In the genomic region with DNA sequence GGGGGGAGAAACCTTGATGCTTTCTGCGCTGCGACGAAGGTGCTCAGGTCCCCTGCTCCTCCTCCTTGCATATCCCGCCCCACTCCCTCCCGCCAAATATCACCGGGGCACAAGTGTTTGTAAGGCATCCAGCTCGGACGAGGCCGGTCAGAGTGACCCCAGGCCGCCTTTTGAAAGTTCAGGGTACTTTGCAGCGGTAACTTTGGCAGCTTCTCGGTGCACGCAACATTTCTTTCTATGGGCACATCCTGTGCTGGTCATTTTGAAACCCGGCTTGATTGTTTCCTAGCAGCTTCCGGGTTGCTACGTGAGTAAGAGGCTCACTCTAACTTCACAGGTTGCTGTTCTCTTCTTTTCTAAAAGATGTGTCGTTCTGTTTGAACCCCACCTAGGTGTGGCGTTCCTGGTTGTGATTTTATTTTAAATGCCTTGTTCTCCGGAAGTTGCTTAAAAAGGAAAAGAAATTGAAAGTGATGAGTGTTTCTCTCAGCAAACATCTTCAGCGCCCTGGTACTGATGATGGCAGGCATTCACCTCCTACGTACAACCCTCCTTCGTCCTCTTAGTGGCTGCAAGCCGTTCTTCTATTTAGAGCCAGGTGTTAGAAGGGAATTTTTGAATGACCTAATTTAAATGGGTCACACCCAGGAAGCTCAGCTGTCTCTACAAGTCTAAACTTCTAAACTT, we compare ENCODE assay signal across 8 mouse cellular contexts. TPM values are rescaled to one million over a fixed set of nuclear protein-coding genes. Genes with fewer than 3 reads are reported as not detected.
DNase-seq lines count a peak whose midpoint lies in the region; ATAC-seq and TF ChIP-seq lines count a peak whose summit lies in the region.

No protein-coding gene starts in this region.

- no peak for TF ChIP-seq POLR2A in MEL (IDR thresholded peaks at IDR 0.05; ENCODE audit: control insufficient read depth in 1 of 2, insufficient read depth in 1 of 2, low read depth in 1 of 2, low read length in 2 of 2, poor library complexity in 1 of 2)
- no peak; the same call in 1 of the 2 replicates for TF ChIP-seq POLR2A in spleen, adult 2 months (IDR thresholded peaks at IDR 0.05; ENCODE audit: low read depth, low read length)

- H3K4me2 ChIP-seq in forebrain, embryonic 15.5 days (replicated peaks) = peak overlapping the region; percentile 100
- peak overlapping the region; percentile 100 for H3K4me2 ChIP-seq in intestine, embryonic 16.5 days (ENCODE audit: low read depth, low read length)

- H3K9ac ChIP-seq in MEL (ENCODE audit: control insufficient read depth, low read depth, low read length, poor library complexity, severe bottlenecking) = peak overlapping the region; percentile 90
- peak overlapping the region; percentile 65; the same call in 1 of the 2 replicates for H3K9ac ChIP-seq in forebrain, embryonic 15.5 days (replicated peaks)
- peak overlapping the region; percentile 72 for H3K9ac ChIP-seq in intestine, embryonic 16.5 days (ENCODE audit: low read depth, low read length)

- no peaks in the 10 kb centered on the region for H3K9me3 ChIP-seq in MEL (replicated peaks; ENCODE audit: insufficient read depth, low read length)
- no peaks in the 10 kb centered on the region for H3K9me3 ChIP-seq in forebrain, embryonic 15.5 days
- H3K9me3 ChIP-seq in intestine, embryonic 16.5 days (ENCODE audit: control insufficient read depth, low read length) = no peaks in the 10 kb centered on the region

- peak; percentile 29 for DNase-seq in gastrocnemius, adult 18-20 months (ENCODE audit: low spot score)
- DNase-seq in gastrocnemius, postnatal 4 days (ENCODE audit: low spot score in 2 of 2) = no peak
- DNase-seq in MEL (ENCODE audit: low read depth, low spot score) = no peak
- DNase-seq in lung, postnatal 10 days = peak; percentile 19
- peak; percentile 45 to 61 for DNase-seq in spleen, adult 2 months (ENCODE audit: low read depth in 1 of 2, low spot score in 2 of 2)
- DNase-seq in c-Kit-positive CD71-positive TER-119-positive erythroid progenitor cells, embryonic 14.5 days (ENCODE audit: low spot score) = no peak

- H3K27ac ChIP-seq in MEL (ENCODE audit: control insufficient read depth, low read depth, low read length) = peak overlapping the region; percentile 48
- no peak overlapping the region for H3K27ac ChIP-seq in forebrain, embryonic 15.5 days (replicated peaks)
- H3K27ac ChIP-seq in intestine, embryonic 16.5 days (ENCODE audit: low read length) = no peak overlapping the region
- H3K27ac ChIP-seq in spleen, adult 2 months (ENCODE audit: insufficient read depth, low read length) = peak overlapping the region; percentile 90

- no peak for TF ChIP-seq CTCF in MEL (IDR thresholded peaks at IDR 0.05 in 2 of 3, conservative IDR thresholded peaks at IDR 0.05 in 1 of 3; ENCODE audit: control insufficient read depth in 1 of 3, insufficient read depth in 1 of 3, low read depth in 2 of 3, low read length in 3 of 3, poor library complexity in 1 of 3, severe bottlenecking in 1 of 3)
- no peak for TF ChIP-seq CTCF in spleen, adult 2 months (IDR thresholded peaks at IDR 0.05; ENCODE audit: extremely low read depth, insufficient read depth, insufficient read length, insufficient replicate concordance)

- H3K27me3 ChIP-seq in MEL (ENCODE audit: control insufficient read depth in 1 of 2, insufficient read depth in 2 of 2, low read length in 2 of 2) = no peaks in the 10 kb centered on the region
- peaks cover 5% of the 10 kb centered on the region; the same call in 1 of the 2 replicates for H3K27me3 ChIP-seq in forebrain, embryonic 15.5 days
- H3K27me3 ChIP-seq in intestine, embryonic 16.5 days (replicated peaks; ENCODE audit: control insufficient read depth, insufficient read depth, low read length) = no peaks in the 10 kb centered on the region
- no peaks in the 10 kb centered on the region for H3K27me3 ChIP-seq in spleen, adult 2 months (ENCODE audit: control insufficient read depth, insufficient read depth, low read length)

- H3K4me1 ChIP-seq in MEL (ENCODE audit: control insufficient read depth in 1 of 2, insufficient read depth in 2 of 2, low read length in 2 of 2) = peaks cover 16 to 40% of the 10 kb centered on the region in 2 experiments
- peaks cover 19% of the 10 kb centered on the region for H3K4me1 ChIP-seq in forebrain, embryonic 15.5 days
- H3K4me1 ChIP-seq in intestine, embryonic 16.5 days (ENCODE audit: control insufficient read depth, insufficient read depth, low read length) = peaks cover 16% of the 10 kb centered on the region
- peaks cover 25% of the 10 kb centered on the region for H3K4me1 ChIP-seq in spleen, adult 2 months (ENCODE audit: control insufficient read depth, insufficient read depth, insufficient read length)

- peak overlapping the region; percentile 95 to 96 for H3K4me3 ChIP-seq in MEL (ENCODE audit: control insufficient read depth in 1 of 2, insufficient read depth in 1 of 2, low read depth in 2 of 2, low read length in 2 of 2)
- peak overlapping the region; percentile 74 for H3K4me3 ChIP-seq in forebrain, embryonic 15.5 days
- peak overlapping the region; percentile 66 for H3K4me3 ChIP-seq in intestine, embryonic 16.5 days (ENCODE audit: low read length)
- H3K4me3 ChIP-seq in spleen, adult 2 months (ENCODE audit: extremely low read depth, insufficient read depth, insufficient read length) = peak overlapping the region; percentile 93

- 2% methylated on average over 23 of the region's 23 CpGs for WGBS in forebrain, embryonic 15.5 days
- WGBS in intestine, embryonic 16.5 days = under 1% methylated on average over 23 of the region's 23 CpGs
- under 1% methylated on average over 23 of the region's 23 CpGs for whole genome bisulfite sequencing in spleen, adult 2 months

- peaks cover 16% of the 10 kb centered on the region for H3K79me2 ChIP-seq in MEL (ENCODE audit: control insufficient read depth, insufficient read depth, low read length, poor library complexity)

- peaks cover 0 to 25% of the 10 kb centered on the region in 2 experiments; a peak in 2 of 4 replicates for H3K36me3 ChIP-seq in MEL (ENCODE audit: control insufficient read depth in 1 of 2, insufficient read depth in 2 of 2, low read length in 2 of 2)
- H3K36me3 ChIP-seq in forebrain, embryonic 15.5 days = no peaks in the 10 kb centered on the region
- H3K36me3 ChIP-seq in intestine, embryonic 16.5 days (ENCODE audit: control insufficient read depth, insufficient read depth, low read length) = no peaks in the 10 kb centered on the region
- H3K36me3 ChIP-seq in spleen, adult 2 months (ENCODE audit: control insufficient read depth, insufficient read depth, low read length) = 0 out of 2 replicates have a peak, but pooled peaks cover 2% of the 10 kb centered on the region

- no peak for ATAC-seq in forebrain, embryonic 15.5 days (replicated peaks)
- peak; percentile 17 for ATAC-seq in intestine, embryonic 16.5 days

- TF ChIP-seq RAD21 in MEL (IDR thresholded peaks at IDR 0.05; ENCODE audit: low read depth, low read length) = no peak

- 0 out of 4 replicates have a peak, but pooled peaks have one; percentile 2 to 15 for TF ChIP-seq EP300 in MEL (IDR thresholded peaks at IDR 0.05; ENCODE audit: low read depth in 1 of 2, low read length in 2 of 2)

TF ChIP-seq in MEL, 35 proteins besides CTCF, POLR2A, EP300 and RAD21:
- TF ChIP-seq NELFE (IDR thresholded peaks at IDR 0.05; ENCODE audit: low read depth, low read length) (no peak), ELF1 (IDR thresholded peaks at IDR 0.05; ENCODE audit: low read depth, low read length) (peak; percentile 71; the same call in 1 of the 2 replicates), SIN3A (IDR thresholded peaks at IDR 0.05; ENCODE audit: low read length) (peak; percentile 39; the same call in 1 of the 2 replicates)

RNA-seq across cellular contexts. Expression of a gene that starts 4.7 kb away (rescaled TPM):
- 10 to 100 TPM; 57.2 to 73.9 TPM for total RNA-seq in gastrocnemius, adult 18-20 months (2021)
- 10 to 100 TPM; 22.9 to 28.7 TPM for total RNA-seq in gastrocnemius, postnatal 4 days (2021)
- 22.5 and 24.6 TPM in 2 replicates for total RNA-seq in MEL (2012; rRNA removed)
- 10 to 100 TPM in 1 of 2 experiments, not detected in 1; 24.4 TPM for polyA plus RNA-seq in MEL (2012; ENCODE audit: insufficient read depth in 1 of 2, insufficient read length in 2 of 2, low read depth in 1 of 2, low replicate concordance in 2 of 2, missing spikeins in 1 of 2)
- 12.2 and 12.3 TPM in 2 replicates for polyA plus RNA-seq in forebrain, embryonic 15.5 days (2015; fragmentation: Nextera tagmentation; extraction: Ambion mirVana)
- 32.3 and 38.5 TPM in 2 replicates for polyA plus RNA-seq in intestine, embryonic 16.5 days (2015; fragmentation: Nextera tagmentation; extraction: Ambion mirVana)
- 16.8 and 24.1 TPM in 2 replicates for polyA plus RNA-seq in spleen, adult 2 months (2012; rRNA removed)

Comparison
In these comparisons a context has a peak if more than half of its experiments do, and no peak if none do; other contexts are left out.
1. DNase-seq: peak in gastrocnemius, adult 18-20 months (single experiment), lung, postnatal 10 days (single experiment) and spleen, adult 2 months (2 of 2); none in gastrocnemius, postnatal 4 days (0 of 2), MEL (single experiment) and c-Kit-positive CD71-positive TER-119-positive erythroid progenitor cells, embryonic 14.5 days (single experiment).
2. H3K27ac ChIP-seq: peak in MEL (single experiment) and spleen, adult 2 months (single experiment); none in forebrain, embryonic 15.5 days (single experiment) and intestine, embryonic 16.5 days (single experiment).
3. Peak in every context shown above with its lines, with median percentiles within 50 percentile points of each other: H3K4me3 ChIP-seq and H3K9ac ChIP-seq.